ENCODE assay signal across 17 mouse cellular contexts in the genomic region with DNA sequence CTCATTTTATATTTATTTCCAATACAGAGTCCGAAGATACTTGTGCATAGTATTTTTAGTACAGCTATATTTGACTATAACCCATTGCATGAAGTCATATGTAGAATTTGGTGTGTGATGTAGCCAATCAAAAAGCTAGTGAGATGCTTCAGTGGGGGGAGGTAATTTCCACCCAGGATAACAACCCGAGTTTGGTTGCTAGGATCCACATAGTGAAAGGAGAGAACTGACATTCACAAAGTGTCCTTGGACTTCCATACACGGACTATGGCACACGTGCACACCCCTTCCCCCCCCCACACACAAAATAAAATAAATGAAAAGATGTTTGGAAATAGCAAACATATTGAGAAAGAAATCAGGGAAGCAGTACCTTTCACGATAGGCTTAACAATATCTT.
"Had no signal": no experiment of that assay in that cellular context is flagged by ENCODE, and none has a peak within 500 bp of the region (broad histone marks: within the 10 kb centered on the region; RNA-seq: fewer than 3 reads in every experiment).

No protein-coding gene starts in this region.

- H3K9ac ChIP-seq: kidney, embryonic 15.5 days; liver, embryonic 13.5 days; midbrain, embryonic 12.5 days; neural tube, embryonic 13.5 days had no signal

- H3K9me3 ChIP-seq: kidney, embryonic 15.5 days; liver, embryonic 13.5 days; midbrain, embryonic 12.5 days; neural tube, embryonic 13.5 days had no signal

- H3K4me1 ChIP-seq: kidney, embryonic 15.5 days; liver, embryonic 13.5 days; midbrain, embryonic 12.5 days had no signal

- H3K36me3 ChIP-seq: kidney, embryonic 15.5 days; liver, embryonic 13.5 days; midbrain, embryonic 12.5 days; neural tube, embryonic 13.5 days had no signal

- DNase-seq: kidney, postnatal 10 days; kidney, postnatal 36 days; layer of hippocampus, postnatal 36 days; liver, embryonic 13.5 days; lung, adult 2 months; lung, postnatal 14 days; lung, postnatal 4 days; retina, postnatal 1 day; right cerebral cortex, postnatal 25 days; thymus, adult 18-20 months; thymus, postnatal 4 days had no signal

- ATAC-seq: midbrain, embryonic 16.5 days had no signal

- H3K27me3 ChIP-seq: kidney, embryonic 15.5 days; liver, embryonic 13.5 days; midbrain, embryonic 12.5 days; neural tube, embryonic 13.5 days had no signal

- H3K4me2 ChIP-seq: kidney, embryonic 15.5 days; liver, embryonic 13.5 days; midbrain, embryonic 12.5 days; neural tube, embryonic 13.5 days had no signal

- H3K4me3 ChIP-seq: kidney, embryonic 15.5 days; left cerebral cortex, adult 2 months; liver, embryonic 13.5 days; midbrain, embryonic 12.5 days; myocyte; neural tube, embryonic 13.5 days had no signal

- H3K27ac ChIP-seq: kidney, embryonic 15.5 days; left cerebral cortex, adult 2 months; liver, embryonic 13.5 days; midbrain, embryonic 12.5 days; neural tube, embryonic 13.5 days had no signal
